Mouse (Mus musculus) kidney, embryonic 14.5 days (tissue): ENCODE results near the gene Ncoa5. TPM values are rescaled to one million over a fixed set of nuclear protein-coding genes. Genes with fewer than 3 reads are reported as not detected.
A peak's percentile ranks its signal among the peaks of the same experiment; 100 is the strongest.

ENCODE experiments used
- ATAC-seq: fragments of 200-750 bp; cut with Nextera tagmentation; 2 replicates; pipeline ENCODE4 v1.8.0; 2017; ENCODE audit warnings: moderate number of reproducible peaks, mild to moderate bottlenecking, moderate TSS enrichment, moderate library complexity; ENCODE audit not compliant: low FRiP score, low TSS enrichment
- H3K27ac ChIP-seq: fragments of 300-500 bp; sonication (generic); 2 replicates; pipeline ENCODE4 v1.5.1; 2014; ENCODE audit warnings: low read depth, mild to moderate bottlenecking, low read length, moderate library complexity, mixed read lengths
- H3K27me3 ChIP-seq: fragments of 300-500 bp; sonication (generic); 2 replicates; pipeline ENCODE4 v1.6.1; 2014; ENCODE audit warnings: mild to moderate bottlenecking, low read length; ENCODE audit not compliant: control insufficient read depth, insufficient read depth
- H3K36me3 ChIP-seq: fragments of 300-500 bp; sonication (generic); 2 replicates; pipeline ENCODE4 v1.6.1; 2014; ENCODE audit warnings: low read length, mixed read lengths; ENCODE audit not compliant: control insufficient read depth, insufficient read depth
- H3K4me1 ChIP-seq: fragments of 300-500 bp; sonication (generic); 2 replicates; pipeline ENCODE4 v1.6.1; 2014; ENCODE audit warnings: low read length, mixed read lengths; ENCODE audit not compliant: control insufficient read depth, insufficient read depth
- H3K4me2 ChIP-seq: fragments of 300-500 bp; sonication (generic); replicated peaks from 2 replicates; pipeline ENCODE4 v1.6.1; 2014; ENCODE audit warnings: low read depth, mild to moderate bottlenecking, low read length
- H3K4me3 ChIP-seq: fragments of 300-500 bp; sonication (generic); 2 replicates; pipeline ENCODE4 v1.5.1; 2014; ENCODE audit warnings: mild to moderate bottlenecking, low read length
- H3K9ac ChIP-seq: fragments of 300-500 bp; sonication (generic); 2 replicates; pipeline ENCODE4 v1.6.1; 2014; ENCODE audit warnings: low read depth, mild to moderate bottlenecking, low read length, moderate library complexity
- H3K9me3 ChIP-seq: fragments of 300-500 bp; sonication (generic); 2 replicates; pipeline ENCODE4 v1.6.1; 2016; ENCODE audit warnings: low read length; ENCODE audit not compliant: control insufficient read depth
- WGBS: fragments of 180-500 bp; shearing (Covaris S2); extraction: QIAGEN DNeasy Blood & Tissue Kit; methylation state at CpG from one replicate; pipeline ENCODE4 v1.1.7; 2014; 5-methylcytosine and 5-hydroxymethylcytosine counted together
- polyA plus RNA-seq: library from polyadenylated mRNA; unstranded; fragments of >200 nt; fragmentation: Nextera tagmentation; extraction: Ambion mirVana; gene quantifications from 2 replicates; pipeline ENCODE4 v1.2.1, GENCODE M21; 2014

The Ncoa5 gene
- polyA plus RNA-seq, 1 experiment from 2014 or later = 71.1 TPM

DNA sequence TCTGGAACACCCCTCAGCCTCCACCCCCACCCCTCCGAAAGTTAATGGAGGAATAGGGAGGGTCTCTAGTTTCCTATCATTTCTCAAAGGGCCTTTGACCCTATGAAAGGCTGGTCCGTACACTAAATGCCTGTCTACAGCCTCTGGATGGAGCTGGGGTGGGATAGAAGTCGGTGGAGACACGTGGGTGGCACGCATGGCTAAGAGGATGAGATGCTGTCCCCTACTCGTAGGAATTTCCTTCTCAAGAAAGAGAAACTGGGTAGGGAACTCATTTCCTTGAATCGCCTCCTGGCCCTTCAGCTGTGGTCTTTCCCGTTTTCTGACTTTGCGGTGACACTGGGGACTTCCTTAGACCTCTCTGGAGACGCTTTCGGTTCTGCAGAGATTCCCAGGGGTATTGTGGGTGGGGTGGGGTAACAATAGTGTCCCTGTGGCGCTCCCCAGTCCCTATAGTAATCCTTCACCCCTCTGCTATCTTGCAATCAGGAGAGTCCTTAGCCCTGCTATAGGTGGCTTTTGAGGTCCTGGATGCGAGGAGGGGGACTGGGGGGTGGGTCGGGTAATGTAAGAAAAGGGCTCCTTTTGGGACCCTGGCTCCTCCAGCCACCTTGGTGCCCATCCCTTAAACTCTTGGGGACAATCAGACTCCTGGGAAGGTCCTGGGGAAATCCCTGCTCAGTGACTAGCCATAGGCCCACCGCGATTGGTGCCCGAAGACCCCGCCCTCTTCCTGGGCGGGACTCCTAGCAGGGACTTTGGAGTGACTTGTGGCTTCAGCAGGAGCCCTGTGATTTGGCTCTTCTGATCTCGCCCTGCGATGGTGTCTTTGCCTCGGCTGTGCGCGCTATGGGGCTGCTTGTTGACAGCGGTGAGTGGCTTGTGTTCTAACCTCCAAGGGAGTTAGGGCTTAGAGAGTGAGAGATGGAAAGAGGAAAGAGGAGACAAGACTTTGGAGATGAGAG, 20.5 kb upstream of the Ncoa5 start, which contains the start of gene Cd40:
Cd40 (plus strand) TSS at position 740 of the 965 bp plus-strand sequence.
- Histone ChIP-seq H3K4me1 (peaks cover 9% of the 10 kb centered on the region; the same call in 1 of the 2 replicates), H3K27me3 (no peaks in the 10 kb centered on the region), H3K27ac (no peak within 1 kb of the TSS), H3K9me3 (no peaks in the 10 kb centered on the region), H3K4me3 (peak within 1 kb of the TSS; percentile 35), H3K9ac (peak within 1 kb of the TSS; percentile 40; the same call in 1 of the 2 replicates), H3K36me3 (no peaks in the 10 kb centered on the region), H3K4me2 (peak within 1 kb of the TSS; percentile 62)
- 16% methylated on average over 25 of the region's 25 CpGs for WGBS
- ATAC-seq = peak; percentile 89

DNA sequence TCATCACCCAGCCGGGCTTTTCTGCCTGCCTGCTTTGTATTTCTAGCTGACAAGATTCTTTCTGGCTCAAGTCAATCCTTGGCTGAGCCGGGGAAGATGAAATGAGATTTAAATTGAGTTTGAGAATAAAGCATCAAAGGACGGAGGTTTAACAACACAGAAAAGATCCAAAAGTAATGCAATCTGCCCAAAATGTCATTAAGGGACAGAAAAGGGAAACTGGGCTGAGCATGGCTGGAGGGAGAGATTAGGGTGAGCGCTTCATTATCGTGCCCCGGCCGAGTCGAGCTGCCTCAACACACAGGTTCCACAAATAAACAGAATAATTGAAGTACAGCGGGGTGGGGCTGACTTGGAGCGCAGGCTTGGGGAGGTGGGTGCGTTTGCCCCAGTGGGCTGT, 16.9 kb upstream of the Ncoa5 start:
- Histone ChIP-seq H3K9ac (no peak overlapping the region), H3K27ac (no peak overlapping the region), H3K4me1 (peaks cover 9% of the 10 kb centered on the region; the same call in 1 of the 2 replicates), H3K4me3 (no peak overlapping the region), H3K4me2 (no peak overlapping the region), H3K36me3 (no peaks in the 10 kb centered on the region), H3K27me3 (no peaks in the 10 kb centered on the region), H3K9me3 (no peaks in the 10 kb centered on the region)
- WGBS = 64% methylated on average over 11 of the region's 11 CpGs
- ATAC-seq = no peak

DNA sequence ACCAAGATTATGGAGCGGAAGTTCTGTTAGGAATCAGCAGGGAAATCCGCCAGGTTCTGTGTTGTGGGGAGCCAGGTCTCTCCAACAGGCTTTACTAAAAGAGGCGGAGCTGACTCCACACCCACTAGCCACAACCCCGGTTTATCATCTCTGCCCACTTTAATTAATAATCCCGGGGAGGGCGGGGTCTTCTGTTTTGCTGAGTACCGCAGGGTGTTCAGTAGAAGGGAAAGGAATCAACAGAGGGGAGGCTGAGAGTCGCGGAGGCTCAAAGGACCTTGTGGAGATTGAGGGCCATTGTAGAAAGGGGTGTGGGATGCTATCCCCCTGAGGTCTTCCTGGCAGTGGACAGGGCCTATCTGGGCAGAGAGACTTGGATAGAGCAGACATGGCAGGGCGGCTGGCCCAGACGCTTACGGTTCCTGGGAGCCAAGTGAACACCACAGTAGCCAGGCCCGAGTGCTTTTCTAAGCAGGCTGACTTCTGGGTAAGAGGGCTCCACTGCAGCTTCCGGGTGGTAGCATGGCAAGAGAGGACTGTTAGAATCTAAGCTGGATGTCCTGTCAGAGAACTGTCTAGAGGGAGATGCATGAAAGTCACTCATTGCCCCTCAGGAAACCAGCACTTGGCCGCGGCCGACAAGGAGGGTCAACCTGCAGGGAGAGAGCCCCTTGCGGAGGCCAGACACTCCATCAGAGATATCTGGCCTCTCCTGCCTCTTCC, 16.3 kb upstream of the Ncoa5 start:
- Histone ChIP-seq H3K4me3 (no peak overlapping the region), H3K36me3 (no peaks in the 10 kb centered on the region), H3K9ac (no peak overlapping the region), H3K27ac (no peak overlapping the region), H3K9me3 (no peaks in the 10 kb centered on the region), H3K4me2 (no peak overlapping the region), H3K4me1 (peaks cover 6% of the 10 kb centered on the region; the same call in 1 of the 2 replicates), H3K27me3 (no peaks in the 10 kb centered on the region)
- 83% methylated on average over 18 of the region's 18 CpGs for WGBS
- ATAC-seq = no peak

DNA sequence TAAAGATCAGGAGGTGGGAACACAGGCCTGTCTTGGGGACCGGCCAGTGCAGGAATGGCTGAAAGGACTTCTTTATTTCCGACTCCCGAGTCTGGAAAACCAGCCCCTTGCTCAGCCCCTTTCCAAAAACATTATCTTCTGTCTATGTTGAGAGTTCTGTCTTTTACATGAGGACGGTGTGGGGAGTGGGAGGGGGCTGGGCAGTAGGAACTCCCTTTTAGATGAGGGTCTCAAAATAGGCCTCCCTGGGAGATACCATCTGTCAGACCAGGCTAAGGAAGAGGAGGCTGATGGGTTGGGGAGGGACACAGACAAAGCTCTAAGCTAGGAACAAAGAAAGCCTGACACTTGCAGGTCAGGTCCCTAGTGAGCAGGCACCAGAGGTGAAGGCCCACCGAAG, 14.4 kb upstream of the Ncoa5 start:
- no peaks in the 10 kb centered on the region for H3K4me1 ChIP-seq
- no peaks in the 10 kb centered on the region for H3K9me3 ChIP-seq
- no peak overlapping the region for H3K4me2 ChIP-seq
- H3K36me3 ChIP-seq = no peaks in the 10 kb centered on the region
- no peak overlapping the region for H3K9ac ChIP-seq
- no peak for ATAC-seq
- H3K27ac ChIP-seq = no peak overlapping the region
- 60% methylated on average over 5 of the region's 5 CpGs for WGBS
- H3K4me3 ChIP-seq = no peak overlapping the region
- no peaks in the 10 kb centered on the region for H3K27me3 ChIP-seq

DNA sequence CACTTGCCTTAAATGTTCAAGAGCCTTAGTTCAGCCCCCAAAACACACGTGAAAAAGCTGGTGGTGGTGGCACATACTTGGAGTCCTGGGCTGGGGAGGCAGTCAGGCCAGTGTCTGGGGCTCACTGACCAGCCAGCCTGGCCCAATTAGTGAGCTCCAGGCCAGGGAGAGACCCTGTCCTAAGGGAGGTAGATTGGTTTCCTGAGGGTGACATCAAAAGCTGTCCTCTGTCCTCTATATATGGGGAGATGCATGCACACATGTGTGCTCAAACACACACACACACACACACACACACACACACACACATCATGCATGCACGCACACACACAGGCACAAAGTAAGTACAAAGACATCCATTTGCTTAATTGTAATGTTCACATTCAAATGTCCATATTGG, 9.1 kb upstream of the Ncoa5 start:
- no peaks in the 10 kb centered on the region for H3K4me1 ChIP-seq
- H3K9me3 ChIP-seq = no peaks in the 10 kb centered on the region
- H3K9ac ChIP-seq = no peak overlapping the region
- H3K4me2 ChIP-seq = no peak overlapping the region
- H3K27ac ChIP-seq = no peak overlapping the region
- no peaks in the 10 kb centered on the region for H3K36me3 ChIP-seq
- no peak overlapping the region for H3K4me3 ChIP-seq
- ATAC-seq = no peak
- WGBS = 49% methylated on average over 2 of the region's 2 CpGs
- H3K27me3 ChIP-seq = no peaks in the 10 kb centered on the region

DNA sequence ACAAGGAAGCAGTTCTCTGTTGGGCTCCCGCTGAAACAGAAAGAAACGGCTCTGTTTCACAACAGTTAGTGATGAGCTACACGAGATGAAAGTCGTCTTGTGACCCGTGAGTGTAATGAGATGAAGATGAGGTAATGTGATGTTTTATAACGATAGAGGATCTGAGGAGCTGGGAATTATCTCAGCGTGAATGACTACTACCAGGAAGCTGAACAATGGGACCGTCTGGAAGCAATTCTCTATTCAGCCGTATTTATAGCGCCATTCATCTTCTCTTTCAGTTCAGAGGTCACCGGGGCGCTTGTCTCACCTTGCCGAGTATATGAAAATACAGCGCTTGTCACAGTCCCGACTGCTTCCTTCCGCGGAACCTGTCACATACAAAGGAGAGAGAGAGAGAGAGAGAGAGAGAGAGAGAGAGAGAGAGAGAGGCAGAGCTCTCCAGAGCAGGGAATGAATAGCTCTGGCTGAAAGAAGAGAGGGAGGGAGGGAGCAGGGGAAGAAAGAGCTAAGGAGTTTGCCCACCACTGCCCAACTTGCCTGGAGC, 8.5 kb upstream of the Ncoa5 start:
- Histone ChIP-seq H3K9ac (no peak overlapping the region), H3K4me3 (no peak overlapping the region), H3K9me3 (no peaks in the 10 kb centered on the region), H3K4me1 (no peaks in the 10 kb centered on the region), H3K27me3 (no peaks in the 10 kb centered on the region), H3K27ac (no peak overlapping the region), H3K36me3 (no peaks in the 10 kb centered on the region), H3K4me2 (no peak overlapping the region; the same call in 1 of the 2 replicates)
- 9% methylated on average over 17 of the region's 17 CpGs for WGBS
- no peak for ATAC-seq

DNA sequence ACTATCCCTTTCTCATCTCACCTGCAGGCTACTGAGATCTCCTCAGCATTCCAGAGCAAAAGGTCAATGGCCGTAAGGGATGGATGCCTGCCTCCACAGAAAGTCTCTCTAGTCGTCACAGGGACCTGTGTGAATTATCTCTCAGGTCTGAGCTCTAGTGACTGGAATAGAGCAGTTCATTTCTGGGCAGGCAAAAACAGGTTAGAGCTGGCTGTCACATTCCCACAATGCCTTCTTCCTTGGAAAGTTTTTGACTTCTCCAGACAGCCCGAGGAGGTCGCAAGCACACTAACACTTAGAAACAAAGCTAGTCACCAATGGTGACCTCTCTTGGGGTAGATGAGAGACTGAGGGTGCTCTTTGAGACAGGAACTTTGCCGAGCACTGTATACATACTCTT, 7.5 kb upstream of the Ncoa5 start:
- Histone ChIP-seq H3K36me3 (no peaks in the 10 kb centered on the region), H3K27me3 (no peaks in the 10 kb centered on the region), H3K4me1 (no peaks in the 10 kb centered on the region), H3K9me3 (no peaks in the 10 kb centered on the region), H3K4me2 (no peak overlapping the region), H3K4me3 (no peak overlapping the region), H3K9ac (no peak overlapping the region), H3K27ac (no peak overlapping the region)
- ATAC-seq = no peak
- WGBS = 75% methylated on average over 5 of the region's 5 CpGs

DNA sequence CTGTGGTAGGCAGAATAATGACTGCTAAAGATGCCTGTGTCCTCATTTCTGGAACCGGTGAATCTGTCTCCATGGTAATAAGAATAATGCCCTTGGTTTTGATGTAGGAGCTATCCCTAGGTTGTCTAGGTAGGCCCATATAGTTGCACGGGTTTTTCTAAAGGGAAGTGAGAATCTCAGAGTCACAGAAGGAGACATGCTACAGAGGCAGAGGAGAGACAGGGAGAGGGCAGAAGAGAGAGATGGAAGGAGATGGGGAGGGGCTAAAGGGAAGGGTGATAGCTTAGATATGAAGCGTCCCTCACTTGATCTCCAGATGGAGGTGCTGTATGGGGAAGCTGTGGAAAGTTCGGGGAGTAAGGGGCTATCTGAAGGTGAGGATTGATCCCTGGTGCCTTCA, 2.7 kb upstream of the Ncoa5 start:
- no peaks in the 10 kb centered on the region for H3K9me3 ChIP-seq
- WGBS = 65% methylated on average over 4 of the region's 4 CpGs
- peaks cover 13% of the 10 kb centered on the region for H3K4me1 ChIP-seq
- H3K36me3 ChIP-seq = no peaks in the 10 kb centered on the region
- H3K27me3 ChIP-seq = no peaks in the 10 kb centered on the region
- H3K9ac ChIP-seq = no peak overlapping the region
- ATAC-seq = no peak
- H3K27ac ChIP-seq = no peak overlapping the region
- H3K4me2 ChIP-seq = no peak overlapping the region
- no peak overlapping the region for H3K4me3 ChIP-seq
